Mouse (Mus musculus) testis, postnatal 10 days (tissue): ENCODE measurements at regions not wholly inside any gene's neighbourhood (a gene's known extent, or its start where the extent isn't known, plus 50 kb on each side); places are given as distances from the start of the nearest gene placed in this dataset.

Experiments
- DNase-seq: peaks from one replicate; pipeline ENCODE4 v3.0.0; 2021; ENCODE audit warnings: low spot score

DNA sequence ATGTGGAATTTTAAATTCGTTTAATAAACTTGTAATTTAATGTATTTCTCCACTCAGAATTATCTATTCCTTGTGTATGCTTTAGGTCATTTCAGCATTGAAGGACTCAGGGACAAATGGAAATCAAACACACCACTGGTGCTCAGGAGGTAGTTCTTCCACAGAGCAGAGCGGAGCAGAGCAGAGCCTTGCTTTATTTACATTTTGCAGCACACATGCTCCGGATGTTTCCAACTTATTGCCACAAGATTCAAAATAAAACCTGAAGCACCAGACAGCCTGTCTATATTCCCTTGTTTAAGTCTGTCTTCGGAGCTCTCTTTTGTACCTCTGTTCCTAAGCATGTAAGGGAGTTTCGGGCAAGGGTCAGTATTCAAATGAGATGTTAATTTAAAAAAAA, 135.2 kb upstream of the Meis2 start:
- no peak for DNase-seq

DNA sequence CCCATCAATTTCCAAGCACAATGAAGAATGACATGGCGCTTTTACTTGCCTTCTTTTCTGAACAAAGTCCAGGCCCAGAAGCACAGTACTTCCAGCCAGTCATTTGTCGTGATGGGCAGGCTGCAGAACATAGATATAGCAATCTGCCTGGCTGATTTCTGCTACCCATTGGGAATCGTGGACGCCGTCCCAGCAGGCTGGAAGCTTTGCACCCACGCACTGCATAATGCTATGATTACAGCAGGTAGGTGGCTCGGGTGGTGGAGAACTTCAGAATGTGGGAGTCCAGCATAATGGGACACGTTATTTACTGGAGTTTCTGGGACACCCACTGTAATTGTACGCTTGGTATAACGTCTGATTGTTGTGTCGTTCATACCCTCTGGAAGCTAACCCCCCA, 116.2 kb upstream of the Meis2 start:
- no peak for DNase-seq

DNA sequence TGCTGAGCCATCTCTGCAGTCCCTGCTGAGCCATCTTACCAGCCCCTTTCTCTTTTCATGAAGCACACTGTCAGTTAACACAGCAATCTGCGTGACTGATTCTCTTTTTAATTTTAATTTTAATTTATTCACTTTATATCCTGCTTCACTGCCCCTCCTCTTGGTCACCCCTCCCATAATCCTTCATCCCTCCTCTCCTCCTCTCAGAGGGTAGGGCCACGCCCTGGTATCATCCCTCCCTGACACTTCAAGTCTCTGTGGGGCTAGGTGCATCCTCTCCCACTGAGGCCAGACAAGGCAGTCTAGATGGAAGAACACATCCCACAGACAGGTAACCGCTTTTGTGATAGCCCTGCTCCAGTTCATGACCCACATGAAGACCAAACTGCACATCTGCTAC, 111.5 kb upstream of the Meis2 start:
- no peak for DNase-seq

DNA sequence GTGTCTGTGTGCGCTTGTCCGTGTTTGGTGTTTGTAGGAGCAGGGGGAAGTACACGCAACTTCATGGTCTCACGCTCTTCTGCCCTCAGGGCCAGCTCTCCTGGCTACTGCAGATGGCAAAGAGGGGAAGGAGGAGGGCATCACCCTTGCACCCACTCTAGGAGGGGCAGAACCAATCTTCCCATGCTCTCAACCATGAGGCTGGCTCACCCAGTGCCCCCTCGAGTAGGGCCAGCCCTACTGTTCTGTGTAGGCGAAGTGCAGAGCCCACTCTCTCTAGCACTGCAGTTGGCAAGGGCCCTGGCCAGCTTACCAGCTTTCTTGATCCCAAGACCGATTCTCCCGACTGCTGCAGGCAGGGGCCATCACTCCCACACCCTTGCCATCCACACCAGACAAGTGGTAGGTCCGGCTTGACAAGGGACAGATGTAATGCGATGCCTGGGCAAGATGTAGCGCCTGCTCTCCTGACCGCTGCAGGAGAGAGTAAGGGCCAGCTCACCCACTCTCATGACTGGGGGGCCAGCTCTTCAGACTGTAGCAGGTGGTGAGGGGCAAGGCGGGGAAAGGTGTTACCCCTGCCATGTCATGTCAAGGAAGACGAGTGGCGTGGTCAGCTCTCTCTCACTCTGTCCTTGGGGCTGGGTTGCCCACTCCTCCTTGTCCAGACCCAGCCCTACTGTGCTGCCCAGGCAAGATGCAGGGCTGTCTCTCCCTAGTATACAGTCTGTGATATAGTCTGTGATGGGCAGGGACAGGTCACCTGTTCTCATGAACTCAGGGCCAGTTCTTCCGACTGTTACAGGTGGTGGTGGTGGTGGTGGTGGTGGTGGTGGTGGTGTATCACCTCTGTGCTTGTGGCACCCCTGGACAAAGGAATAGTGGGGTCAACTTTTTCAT, 100.5 kb upstream of the Meis2 start:
- no peak for DNase-seq
